Mouse (Mus musculus): Measurements from ENCODE around the gene Rbl1. TPM values are rescaled to one million over a fixed set of nuclear protein-coding genes. Genes with fewer than 3 reads are reported as not detected.
A peak's percentile ranks its signal among the peaks of the same experiment; 100 is the strongest.
"Not testable (repeated sequence)": the region's sequence is repeated elsewhere in the genome, so short reads cannot be mapped to it uniquely, and the experiment has no call there.

Rbl1 gene
- polyA plus RNA-seq, 1 experiment from 2014 or later, result 20.7 TPM

GRCm38 (mm10) chr2:157201081-157201830 is 3.1 kb downstream of the Rbl1 start:
- Histone ChIP-seq H3K9me3 (replicated peaks) (no peaks in the 10 kb centered on the region), H3K27ac (ENCODE audit: poor library complexity, severe bottlenecking) (no peak overlapping the region), H3K4me1 (replicated peaks) (0 out of 2 replicates have a peak, but pooled peaks cover 6% of the 10 kb centered on the region), H3K27me3 (replicated peaks) (no peaks in the 10 kb centered on the region), H3K36me3 (peaks cover 34% of the 10 kb centered on the region), H3K9ac (no peak overlapping the region), H3K4me2 (no peak overlapping the region), H3K4me3 (no peak overlapping the region)
- no peak for ATAC-seq (ENCODE audit: insufficient number of reproducible peaks, low FRiP score)
- whole genome bisulfite sequencing, result 78% methylated on average over 6 of the region's 6 CpGs

- H3K27ac ChIP-seq (ENCODE audit: poor library complexity, severe bottlenecking); H3K9me3 ChIP-seq (replicated peaks); H3K4me3 ChIP-seq; H3K4me2 ChIP-seq; H3K4me1 ChIP-seq (replicated peaks); H3K9ac ChIP-seq; H3K27me3 ChIP-seq (replicated peaks); ATAC-seq (ENCODE audit: insufficient number of reproducible peaks, low FRiP score): not testable (repeated sequence)
- 97% methylated on average over 11 of the region's 11 CpGs for whole genome bisulfite sequencing
- H3K36me3 ChIP-seq, result peaks cover 57% of the 10 kb centered on the region
Observed at GRCm38 (mm10) chr2:157198405-157198804, 5.9 kb downstream of the Rbl1 start.

- Histone ChIP-seq H3K4me3 (no peak overlapping the region), H3K36me3 (peaks cover 86% of the 10 kb centered on the region), H3K4me1 (replicated peaks) (no peaks in the 10 kb centered on the region), H3K4me2 (no peak overlapping the region), H3K27ac (ENCODE audit: poor library complexity, severe bottlenecking) (no peak overlapping the region), H3K27me3 (replicated peaks) (no peaks in the 10 kb centered on the region), H3K9me3 (replicated peaks) (no peaks in the 10 kb centered on the region), H3K9ac (no peak overlapping the region)
- ATAC-seq (ENCODE audit: insufficient number of reproducible peaks, low FRiP score), result no peak
- 95% methylated on average over 4 of the region's 4 CpGs for WGBS
Observed at GRCm38 (mm10) chr2:157190651-157191050, 13.7 kb downstream of the Rbl1 start.

GRCm38 (mm10) chr2:157187223-157187622 is 17.1 kb downstream of the Rbl1 start:
- H3K4me1 ChIP-seq (replicated peaks), result peaks cover 12% of the 10 kb centered on the region
- no peak for ATAC-seq (ENCODE audit: insufficient number of reproducible peaks, low FRiP score)
- H3K27ac ChIP-seq (ENCODE audit: poor library complexity, severe bottlenecking), result no peak overlapping the region
- no peaks in the 10 kb centered on the region for H3K27me3 ChIP-seq (replicated peaks)
- peaks cover 70% of the 10 kb centered on the region for H3K36me3 ChIP-seq
- WGBS, result 86% methylated on average over 4 of the region's 4 CpGs
- no peaks in the 10 kb centered on the region for H3K9me3 ChIP-seq (replicated peaks)
- no peak overlapping the region for H3K4me2 ChIP-seq
- no peak overlapping the region for H3K9ac ChIP-seq
- no peak overlapping the region for H3K4me3 ChIP-seq

GRCm38 (mm10) chr2:157186504-157186903 is 17.8 kb downstream of the Rbl1 start:
- WGBS, result 77% methylated on average over 5 of the region's 5 CpGs
- H3K36me3 ChIP-seq, result peaks cover 67% of the 10 kb centered on the region

GRCm38 (mm10) chr2:157185022-157185660 is 19.2 kb downstream of the Rbl1 start:
- Histone ChIP-seq H3K27ac (ENCODE audit: poor library complexity, severe bottlenecking) (no peak overlapping the region), H3K9me3 (replicated peaks) (no peaks in the 10 kb centered on the region), H3K9ac (no peak overlapping the region; the same call in 1 of the 2 replicates), H3K4me2 (0 out of 2 replicates have a peak overlapping the region, but pooled peaks have one; percentile 3), H3K36me3 (peaks cover 60% of the 10 kb centered on the region), H3K27me3 (replicated peaks) (no peaks in the 10 kb centered on the region), H3K4me1 (replicated peaks) (peaks cover 12% of the 10 kb centered on the region), H3K4me3 (no peak overlapping the region)
- 62% methylated on average over 13 of the region's 13 CpGs for WGBS
- ATAC-seq (ENCODE audit: insufficient number of reproducible peaks, low FRiP score), result no peak

More at GRCm38 (mm10) chr2:157186504-157186903, 17.8 kb downstream of the Rbl1 start:
- ATAC-seq (ENCODE audit: insufficient number of reproducible peaks, low FRiP score), result no peak
- Histone ChIP-seq H3K27ac (ENCODE audit: poor library complexity, severe bottlenecking) (no peak overlapping the region), H3K4me2 (no peak overlapping the region), H3K9me3 (replicated peaks) (no peaks in the 10 kb centered on the region), H3K9ac (no peak overlapping the region), H3K4me3 (no peak overlapping the region), H3K4me1 (replicated peaks) (peaks cover 12% of the 10 kb centered on the region), H3K27me3 (replicated peaks) (no peaks in the 10 kb centered on the region)

GRCm38 (mm10) chr2:157178167-157178566 is 26.2 kb downstream of the Rbl1 start:
- Histone ChIP-seq H3K27me3 (replicated peaks) (no peaks in the 10 kb centered on the region), H3K4me1 (replicated peaks) (no peaks in the 10 kb centered on the region), H3K36me3 (peaks cover 56% of the 10 kb centered on the region), H3K27ac (ENCODE audit: poor library complexity, severe bottlenecking) (no peak overlapping the region), H3K9me3 (replicated peaks) (no peaks in the 10 kb centered on the region), H3K4me3 (no peak overlapping the region), H3K9ac (no peak overlapping the region), H3K4me2 (no peak overlapping the region)
- ATAC-seq (ENCODE audit: insufficient number of reproducible peaks, low FRiP score), result no peak
- 88% methylated on average over 6 of the region's 6 CpGs for WGBS

- Histone ChIP-seq H3K9ac (no peak overlapping the region), H3K27ac (ENCODE audit: poor library complexity, severe bottlenecking) (no peak overlapping the region), H3K4me3 (no peak overlapping the region), H3K36me3 (peaks cover 54% of the 10 kb centered on the region), H3K4me1 (replicated peaks) (no peaks in the 10 kb centered on the region), H3K27me3 (replicated peaks) (no peaks in the 10 kb centered on the region), H3K4me2 (no peak overlapping the region), H3K9me3 (replicated peaks) (no peaks in the 10 kb centered on the region)
- 86% methylated on average over 3 of the region's 3 CpGs for WGBS
- no peak for ATAC-seq (ENCODE audit: insufficient number of reproducible peaks, low FRiP score)
Observed at GRCm38 (mm10) chr2:157176248-157176647, 28.1 kb downstream of the Rbl1 start.

GRCm38 (mm10) chr2:157174416-157174815 is 29.9 kb downstream of the Rbl1 start:
- Histone ChIP-seq H3K36me3 (peaks cover 57% of the 10 kb centered on the region), H3K27ac (ENCODE audit: poor library complexity, severe bottlenecking) (no peak overlapping the region), H3K9me3 (replicated peaks) (no peaks in the 10 kb centered on the region), H3K27me3 (replicated peaks) (no peaks in the 10 kb centered on the region), H3K4me2 (no peak overlapping the region), H3K4me1 (replicated peaks) (peaks cover 10% of the 10 kb centered on the region), H3K9ac (no peak overlapping the region), H3K4me3 (no peak overlapping the region)
- no peak for ATAC-seq (ENCODE audit: insufficient number of reproducible peaks, low FRiP score)
- 80% methylated on average over 5 of the region's 5 CpGs for WGBS

GRCm38 (mm10) chr2:157173555-157173954 is 30.8 kb downstream of the Rbl1 start:
- no peak overlapping the region for H3K4me2 ChIP-seq
- peaks cover 10% of the 10 kb centered on the region for H3K4me1 ChIP-seq (replicated peaks)
- ATAC-seq (ENCODE audit: insufficient number of reproducible peaks, low FRiP score), result no peak
- H3K27me3 ChIP-seq (replicated peaks), result no peaks in the 10 kb centered on the region
- H3K36me3 ChIP-seq, result peaks cover 62% of the 10 kb centered on the region
- 96% methylated on average over 6 of the region's 6 CpGs for WGBS
- H3K9ac ChIP-seq, result no peak overlapping the region
- no peak overlapping the region for H3K27ac ChIP-seq (ENCODE audit: poor library complexity, severe bottlenecking)
- H3K4me3 ChIP-seq, result no peak overlapping the region
- H3K9me3 ChIP-seq (replicated peaks), result no peaks in the 10 kb centered on the region

GRCm38 (mm10) chr2:157172984-157173383 is 31.4 kb downstream of the Rbl1 start:
- no peak overlapping the region for H3K4me3 ChIP-seq
- H3K27ac ChIP-seq (ENCODE audit: poor library complexity, severe bottlenecking), result no peak overlapping the region
- no peaks in the 10 kb centered on the region for H3K27me3 ChIP-seq (replicated peaks)
- no peak overlapping the region for H3K4me2 ChIP-seq
- ATAC-seq (ENCODE audit: insufficient number of reproducible peaks, low FRiP score), result no peak
- peaks cover 10% of the 10 kb centered on the region for H3K4me1 ChIP-seq (replicated peaks)
- peaks cover 65% of the 10 kb centered on the region for H3K36me3 ChIP-seq
- no peaks in the 10 kb centered on the region for H3K9me3 ChIP-seq (replicated peaks)
- WGBS, result 93% methylated on average over 6 of the region's 6 CpGs
- H3K9ac ChIP-seq, result no peak overlapping the region
